Mouse (Mus musculus) MEL (cell line): ENCODE results near the gene Maco1. TPM values are rescaled to one million over a fixed set of nuclear protein-coding genes. Genes with fewer than 3 reads are reported as not detected.

Experiments used
- DNase-seq: peaks from one replicate; pipeline ENCODE4 v3.0.0; 2011; ENCODE audit warnings: low read depth, low spot score
- H3K27ac ChIP-seq: 2 replicates; pipeline ENCODE4 v1.5.1; 2012; ENCODE audit warnings: low read depth, mild to moderate bottlenecking, control low read depth, low read length, moderate library complexity; ENCODE audit not compliant: control insufficient read depth
- H3K27me3 ChIP-seq, 2 experiments: fragments of 150-350 bp in 1 of 2; sonication (generic) in 1 of 2; 2 replicates each; pipeline ENCODE4 v1.6.1; 2012; ENCODE audit warnings: low read length in 2 of 2, mild to moderate bottlenecking in 2 of 2, improper control_type of control experiment in 1 of 2, moderate library complexity in 1 of 2; ENCODE audit not compliant: insufficient read depth in 2 of 2, control insufficient read depth in 1 of 2
- H3K36me3 ChIP-seq, 2 experiments: 2 replicates each; pipeline ENCODE4 v1.6.1; 2012 to 2014; ENCODE audit warnings: low read length in 2 of 2, improper control_type of control experiment in 1 of 2, inconsistent platforms in 1 of 2, mild to moderate bottlenecking in 1 of 2; ENCODE audit not compliant: insufficient read depth in 2 of 2, control insufficient read depth in 1 of 2
- H3K4me1 ChIP-seq, 2 experiments: fragments of 150-350 bp in 1 of 2; sonication (generic) in 1 of 2; 2 replicates each; pipeline ENCODE4 v1.6.1; 2012; ENCODE audit warnings: low read length in 2 of 2, improper control_type of control experiment in 1 of 2, mild to moderate bottlenecking in 1 of 2; ENCODE audit not compliant: insufficient read depth in 2 of 2, control insufficient read depth in 1 of 2
- H3K4me3 ChIP-seq, 2 experiments: fragments of 150-350 bp in 1 of 2; sonication (generic) in 1 of 2; 2 replicates each; pipeline ENCODE4 v1.5.1; 2012; ENCODE audit warnings: low read depth in 2 of 2, low read length in 2 of 2, mild to moderate bottlenecking in 2 of 2, moderate library complexity in 2 of 2, control low read depth in 1 of 2, improper control_type of control experiment in 1 of 2; ENCODE audit not compliant: control insufficient read depth in 1 of 2, insufficient read depth in 1 of 2
- H3K79me2 ChIP-seq: 2 replicates; pipeline ENCODE4 v1.6.1; 2012; ENCODE audit warnings: mild to moderate bottlenecking, low read length, moderate library complexity; ENCODE audit not compliant: control insufficient read depth, poor library complexity, insufficient read depth
- H3K9ac ChIP-seq: 2 replicates; pipeline ENCODE4 v1.6.1; 2012; ENCODE audit warnings: low read depth, mild to moderate bottlenecking, control low read depth, low read length, moderate library complexity; ENCODE audit not compliant: control insufficient read depth, poor library complexity, severe bottlenecking
- H3K9me3 ChIP-seq: fragments of 150-350 bp; sonication (generic); replicated peaks from 2 replicates; pipeline ENCODE4 v1.6.1; 2012; ENCODE audit warnings: mild to moderate bottlenecking, low read length, improper control_type of control experiment, moderate library complexity; ENCODE audit not compliant: insufficient read depth
- BHLHE40 ChIP-seq: IDR thresholded peaks from 2 replicates; pipeline ENCODE4 v1.6.1; 2012; ENCODE audit warnings: low read depth, mild to moderate bottlenecking, inconsistent platforms, low read length, improper control_type of control experiment, borderline replicate concordance
- CHD1 ChIP-seq: IDR thresholded peaks from 2 replicates; pipeline ENCODE4 v1.6.1; 2012; ENCODE audit warnings: low read depth, mild to moderate bottlenecking, inconsistent platforms, low read length, improper control_type of control experiment
- CHD2 ChIP-seq: IDR thresholded peaks from 2 replicates; pipeline ENCODE4 v1.6.1; 2011; ENCODE audit warnings: low read length, improper control_type of control experiment
- EP300 ChIP-seq, 2 experiments: IDR thresholded peaks; 2 replicates each; pipeline ENCODE4 v1.6.1; 2011; ENCODE audit warnings: improper control_type of control experiment in 2 of 2, low read length in 2 of 2, low read depth in 1 of 2, mild to moderate bottlenecking in 1 of 2
- HCFC1 ChIP-seq: IDR thresholded peaks from 2 replicates; pipeline ENCODE4 v1.6.1; 2012; ENCODE audit warnings: low read depth, mild to moderate bottlenecking, inconsistent platforms, low read length, improper control_type of control experiment, moderate library complexity
- KAT2A ChIP-seq: conservative IDR thresholded peaks from 2 replicates; pipeline ENCODE4 v1.6.1; 2012; ENCODE audit warnings: low read depth, low read length, improper control_type of control experiment, inconsistent platforms
- MAX ChIP-seq: IDR thresholded peaks from 2 replicates; pipeline ENCODE4 v1.6.1; 2011; ENCODE audit warnings: low read length, improper control_type of control experiment
- MAZ ChIP-seq: IDR thresholded peaks from 2 replicates; pipeline ENCODE4 v1.6.1; 2012; ENCODE audit warnings: low read depth, mild to moderate bottlenecking, inconsistent platforms, low read length, improper control_type of control experiment
- MXI1 ChIP-seq: IDR thresholded peaks from 2 replicates; pipeline ENCODE4 v1.6.1; 2011; ENCODE audit warnings: mild to moderate bottlenecking, low read depth, low read length, improper control_type of control experiment
- MYC ChIP-seq: IDR thresholded peaks from 2 replicates; pipeline ENCODE4 v1.6.1; 2011; ENCODE audit warnings: low read depth, mild to moderate bottlenecking, low read length, improper control_type of control experiment, moderate library complexity
- RAD21 ChIP-seq: IDR thresholded peaks from 2 replicates; pipeline ENCODE4 v1.6.1; 2011; ENCODE audit warnings: mild to moderate bottlenecking, low read depth, low read length, improper control_type of control experiment
- SIN3A ChIP-seq: IDR thresholded peaks from 2 replicates; pipeline ENCODE4 v1.6.1; 2012; ENCODE audit warnings: low read length, improper control_type of control experiment, inconsistent platforms
- TAL1 ChIP-seq: IDR thresholded peaks from 2 replicates; pipeline ENCODE4 v1.6.1; 2012; ENCODE audit warnings: mild to moderate bottlenecking, inconsistent platforms, low read length, moderate library complexity, mixed read lengths
- TBP ChIP-seq: IDR thresholded peaks from 2 replicates; pipeline ENCODE4 v1.8.0; 2011; ENCODE audit warnings: low read depth, low read length, improper control_type of control experiment
- USF1 ChIP-seq: IDR thresholded peaks from 2 replicates; pipeline ENCODE4 v1.6.1; 2014; ENCODE audit warnings: low read depth, mild to moderate bottlenecking, inconsistent platforms, low read length, improper control_type of control experiment, moderate library complexity
- USF2 ChIP-seq, 2 experiments: IDR thresholded peaks; 2 replicates each; pipeline ENCODE4 v1.6.1; 2011 to 2012; ENCODE audit warnings: improper control_type of control experiment in 2 of 2, low read length in 2 of 2, borderline replicate concordance in 1 of 2, inconsistent platforms in 1 of 2, low read depth in 1 of 2, mild to moderate bottlenecking in 1 of 2; ENCODE audit not compliant: insufficient read depth in 1 of 2
- ZNF384 ChIP-seq: IDR thresholded peaks from 2 replicates; pipeline ENCODE4 v1.6.1; 2012; ENCODE audit warnings: low read depth, mild to moderate bottlenecking, inconsistent platforms, low read length, improper control_type of control experiment
- polyA plus RNA-seq, 2 experiments: library from polyadenylated mRNA; stranded (reverse) in 1 of 2; unstranded in 1 of 2; fragments of >175 nt in 1 of 2; fragments of >200 nt in 1 of 2; gene quantifications; 2 replicates each; pipeline versions ENCODE4 v1.2.1 to v1.2.4; 2012; ENCODE audit warnings: low replicate concordance in 2 of 2, low read depth in 1 of 2; ENCODE audit not compliant: insufficient read length in 2 of 2, insufficient read depth in 1 of 2, missing spikeins in 1 of 2
- total RNA-seq: library from RNA; depleted of rRNA; stranded (reverse); fragments of 300-350 nt; gene quantifications from 2 replicates; pipeline ENCODE4 v1.2.3, GENCODE M21; 2012

Maco1 gene
- total and polyA plus RNA-seq, 3 experiments: 22.2 to 35.9 TPM; not detected in 1

- H3K36me3 ChIP-seq: peaks cover 0 to 37% of the 10 kb centered on the region in 2 experiments; a peak in 2 of 4 replicates
- no peak for DNase-seq
- TF ChIP-seq KAT2A (no peak), MXI1 (no peak; the same call in 1 of the 2 replicates), TBP (no peak), RAD21 (no peak), USF1 (no peak), MYC (no peak), ZNF384 (no peak), CHD2 (no peak), USF2 (IDR thresholded peaks at IDR 0.05; ENCODE audit: borderline replicate concordance in 1 of 2, insufficient read depth in 1 of 2, low read depth in 1 of 2, low read length in 2 of 2) (no peak), BHLHE40 (no peak), MAX (no peak), CHD1 (no peak), HCFC1 (no peak)
- no peaks in the 10 kb centered on the region; the same call in 1 of the 2 replicates for H3K79me2 ChIP-seq
- 0 out of 2 replicates have a peak overlapping the region, but pooled peaks have one; percentile 2 for H3K9ac ChIP-seq
- H3K27ac ChIP-seq: peak overlapping the region; percentile 66
- H3K4me3 ChIP-seq: no peak overlapping the region
- H3K9me3 ChIP-seq: no peaks in the 10 kb centered on the region
- no peaks in the 10 kb centered on the region for H3K27me3 ChIP-seq
- H3K4me1 ChIP-seq: peaks cover 27 to 45% of the 10 kb centered on the region in 2 experiments
These were observed 14.9 kb upstream of the Maco1 start for GRCm38 (mm10) chr4:134868065-134868464.

- H3K27ac ChIP-seq: 0 out of 2 replicates have a peak overlapping the region, but pooled peaks have one; percentile 1
- peak; percentile 37; the same call in 1 of the 2 replicates for TF ChIP-seq SIN3A
- 0 out of 2 replicates have a peak, but pooled peaks have one; percentile 23 for TF ChIP-seq HCFC1
- TF ChIP-seq TAL1: no peak
- TF ChIP-seq MXI1: peak; percentile 19; the same call in 1 of the 2 replicates
- no peak for TF ChIP-seq EP300 (IDR thresholded peaks at IDR 0.05; ENCODE audit: low read depth in 1 of 2, low read length in 2 of 2)
- no peak for TF ChIP-seq MAZ
- H3K36me3 ChIP-seq: peaks cover 0 to 40% of the 10 kb centered on the region in 2 experiments; a peak in 2 of 4 replicates
- peaks cover 30 to 48% of the 10 kb centered on the region in 2 experiments for H3K4me1 ChIP-seq
- no peak for DNase-seq
- H3K4me3 ChIP-seq: no peak overlapping the region
- H3K27me3 ChIP-seq: no peaks in the 10 kb centered on the region
- no peak overlapping the region for H3K9ac ChIP-seq
- H3K9me3 ChIP-seq: no peaks in the 10 kb centered on the region
- no peaks in the 10 kb centered on the region; the same call in 1 of the 2 replicates for H3K79me2 ChIP-seq
These were observed 14.5 kb upstream of the Maco1 start for GRCm38 (mm10) chr4:134867661-134868060.
